ENCODE assay signal across 18 mouse cellular contexts in genomic region chr4:62485450-62486161, GRCm38 (mm10). TPM values are rescaled to one million over a fixed set of nuclear protein-coding genes. Genes with fewer than 3 reads are reported as not detected.
DNase-seq lines count a peak whose midpoint lies in the region; ATAC-seq and TF ChIP-seq lines count a peak whose summit lies in the region.
"Had no signal": no experiment of that assay in that cellular context is flagged by ENCODE, and none has a peak within 500 bp of the region (broad histone marks: within the 10 kb centered on the region; RNA-seq: fewer than 3 reads in every experiment).

No protein-coding gene starts in this region.

- H3K9ac ChIP-seq in MEL (ENCODE audit: control insufficient read depth, low read depth, low read length, poor library complexity, severe bottlenecking), result no peak overlapping the region
- H3K9ac ChIP-seq in liver, embryonic 12.5 days, result peak overlapping the region; percentile 39; the same call in 1 of the 2 replicates
- H3K9ac ChIP-seq in forebrain, embryonic 12.5 days, result no peak overlapping the region
- H3K9ac ChIP-seq: limb, embryonic 12.5 days; neural tube, embryonic 12.5 days had no signal

- peak overlapping the region; percentile 30; the same call in 1 of the 2 replicates for H3K27ac ChIP-seq in MEL (ENCODE audit: control insufficient read depth, low read depth, low read length)
- peak overlapping the region; percentile 61 for H3K27ac ChIP-seq in liver, embryonic 12.5 days
- no peak overlapping the region for H3K27ac ChIP-seq in forebrain, embryonic 12.5 days
- H3K27ac ChIP-seq: gastrocnemius, adult 2 months; heart, embryonic 10.5 days; limb, embryonic 12.5 days; neural tube, embryonic 12.5 days had no signal

- H3K4me1 ChIP-seq in MEL (ENCODE audit: control insufficient read depth in 1 of 2, insufficient read depth in 2 of 2, low read length in 2 of 2), result peaks cover 0 to 12% of the 10 kb centered on the region in 2 experiments; a peak in 2 of 4 replicates
- peaks cover 33% of the 10 kb centered on the region for H3K4me1 ChIP-seq in liver, embryonic 12.5 days
- no peaks in the 10 kb centered on the region for H3K4me1 ChIP-seq in forebrain, embryonic 12.5 days
- H3K4me1 ChIP-seq: neural tube, embryonic 12.5 days had no signal

- no peak for TF ChIP-seq CTCF in MEL (IDR thresholded peaks at IDR 0.05 in 2 of 3, conservative IDR thresholded peaks at IDR 0.05 in 1 of 3; ENCODE audit: control insufficient read depth in 1 of 3, insufficient read depth in 1 of 3, low read depth in 2 of 3, low read length in 3 of 3, poor library complexity in 1 of 3, severe bottlenecking in 1 of 3)

- WGBS in liver, embryonic 12.5 days (ENCODE audit: insufficient replicate concordance), result 65% methylated on average over 8 of the region's 8 CpGs
- WGBS in forebrain, embryonic 12.5 days, result 90% methylated on average over 8 of the region's 8 CpGs

- H3K27me3 ChIP-seq in MEL (ENCODE audit: control insufficient read depth in 1 of 2, insufficient read depth in 2 of 2, low read length in 2 of 2), result no peaks in the 10 kb centered on the region; a peak in 1 of 4 replicates
- peaks cover 21% of the 10 kb centered on the region for H3K27me3 ChIP-seq in liver, embryonic 12.5 days (replicated peaks)
- H3K27me3 ChIP-seq in forebrain, embryonic 12.5 days, result peaks cover 19% of the 10 kb centered on the region

- no peak for TF ChIP-seq RAD21 in MEL (IDR thresholded peaks at IDR 0.05; ENCODE audit: low read depth, low read length)

- peak overlapping the region; percentile 29 for H3K4me2 ChIP-seq in liver, embryonic 12.5 days
- no peak overlapping the region for H3K4me2 ChIP-seq in forebrain, embryonic 12.5 days
- H3K4me2 ChIP-seq: limb, embryonic 12.5 days; midbrain, embryonic 11.5 days; neural tube, embryonic 12.5 days had no signal

- no peak for TF ChIP-seq EP300 in MEL (IDR thresholded peaks at IDR 0.05; ENCODE audit: low read depth in 1 of 2, low read length in 2 of 2)

- no peak for TF ChIP-seq POLR2A in MEL (IDR thresholded peaks at IDR 0.05; ENCODE audit: control insufficient read depth in 1 of 2, insufficient read depth in 1 of 2, low read depth in 1 of 2, low read length in 2 of 2, poor library complexity in 1 of 2)

- H3K9me3 ChIP-seq in MEL (replicated peaks; ENCODE audit: insufficient read depth, low read length), result no peaks in the 10 kb centered on the region
- no peaks in the 10 kb centered on the region for H3K9me3 ChIP-seq in liver, embryonic 12.5 days (replicated peaks)
- H3K9me3 ChIP-seq in forebrain, embryonic 12.5 days, result no peaks in the 10 kb centered on the region
- H3K9me3 ChIP-seq: heart, embryonic 10.5 days; limb, embryonic 12.5 days; neural tube, embryonic 12.5 days had no signal

- peak; percentile 38 to 51 for DNase-seq in adrenal gland, postnatal 36 days
- DNase-seq in adrenal gland, adult 2 months, result no peak
- peak; percentile 40 for DNase-seq in MEL (ENCODE audit: low read depth, low spot score)
- DNase-seq in lung, postnatal 25 days (ENCODE audit: low spot score), result peak; percentile 65
- DNase-seq in natural killer cell, adult 2 months (ENCODE audit: low spot score in 2 of 2), result no peak
- no peak for DNase-seq in right cerebral cortex, postnatal 4 days
- DNase-seq: adrenal gland, adult 8-10 months; cerebellum, adult 11 months; gastrocnemius, adult 2 months; kidney, adult 8-10 months; layer of hippocampus, adult 9-11 months; retina, postnatal 1 day had no signal

- no peak overlapping the region for H3K4me3 ChIP-seq in MEL (ENCODE audit: control insufficient read depth in 1 of 2, insufficient read depth in 1 of 2, low read depth in 2 of 2, low read length in 2 of 2)
- H3K4me3 ChIP-seq in liver, embryonic 12.5 days, result no peak overlapping the region
- no peak overlapping the region for H3K4me3 ChIP-seq in forebrain, embryonic 12.5 days (replicated peaks)
- H3K4me3 ChIP-seq: gastrocnemius, adult 2 months; heart, embryonic 10.5 days; limb, embryonic 12.5 days; neural tube, embryonic 12.5 days had no signal

- no peaks in the 10 kb centered on the region for H3K79me2 ChIP-seq in MEL (ENCODE audit: control insufficient read depth, insufficient read depth, low read length, poor library complexity)

- peaks cover 0 to 6% of the 10 kb centered on the region in 2 experiments; a peak in 2 of 4 replicates for H3K36me3 ChIP-seq in MEL (ENCODE audit: control insufficient read depth in 1 of 2, insufficient read depth in 2 of 2, low read length in 2 of 2)
- no peaks in the 10 kb centered on the region for H3K36me3 ChIP-seq in liver, embryonic 12.5 days
- H3K36me3 ChIP-seq in forebrain, embryonic 12.5 days (replicated peaks), result no peaks in the 10 kb centered on the region
- H3K36me3 ChIP-seq: heart, embryonic 10.5 days; limb, embryonic 12.5 days; neural tube, embryonic 12.5 days had no signal

- peak; percentile 88 for ATAC-seq in liver, embryonic 12.5 days
- no peak for ATAC-seq in forebrain, embryonic 12.5 days (ENCODE audit: low FRiP score)

TF ChIP-seq in MEL, 35 proteins besides CTCF, POLR2A, EP300 and RAD21 (continues in another document):
- TF ChIP-seq POLR2AphosphoS5 (IDR thresholded peaks at IDR 0.05; ENCODE audit: borderline replicate concordance, low read depth, low read length) (no peak), MEF2A (IDR thresholded peaks at IDR 0.05; ENCODE audit: extremely low read depth, insufficient replicate concordance, low read depth, low read length, poor library complexity, severe bottlenecking) (no peak), MAX (IDR thresholded peaks at IDR 0.05; ENCODE audit: low read length) (no peak), ZNF384 (IDR thresholded peaks at IDR 0.05; ENCODE audit: low read depth, low read length) (no peak), TAL1 (IDR thresholded peaks at IDR 0.05; ENCODE audit: low read length) (no peak), HCFC1 (IDR thresholded peaks at IDR 0.05; ENCODE audit: low read depth, low read length) (no peak), SMC3 (IDR thresholded peaks at IDR 0.05; ENCODE audit: low read depth, low read length) (no peak), TCF12 (IDR thresholded peaks at IDR 0.05; ENCODE audit: low read depth, low read length) (no peak), NRF1 (IDR thresholded peaks at IDR 0.05; ENCODE audit: insufficient read depth, low read depth, low read length, poor library complexity, severe bottlenecking) (no peak), USF2 (IDR thresholded peaks at IDR 0.05; ENCODE audit: borderline replicate concordance in 1 of 2, insufficient read depth in 1 of 2, low read depth in 1 of 2, low read length in 2 of 2) (no peak), CHD1 (IDR thresholded peaks at IDR 0.05; ENCODE audit: low read depth, low read length) (no peak)

RNA-seq across cellular contexts. Expression of gene Bspry, which starts 5.8 kb away (rescaled TPM):
- total RNA-seq in adrenal gland, postnatal 36 days (2021), result 1 to 10 TPM; 3.0 to 6.1 TPM
- total RNA-seq in adrenal gland, adult 2 months (2021), result 10 to 100 TPM in 1 of 2 experiments, 1 to 10 TPM in 1; 3.0 to 13.9 TPM
- polyA plus RNA-seq in adrenal gland, adult 2 months (2012; rRNA removed), result 10.9 and 15.3 TPM in 2 replicates
- total RNA-seq in MEL (2012; rRNA removed), result 0.13 and 0.19 TPM in 2 replicates
- under 1 TPM in 1 of 2 experiments, not detected in 1; 0.50 TPM for polyA plus RNA-seq in MEL (2012; ENCODE audit: insufficient read depth in 1 of 2, insufficient read length in 2 of 2, low read depth in 1 of 2, low replicate concordance in 2 of 2, missing spikeins in 1 of 2)
- 0.24 and 0.27 TPM in 2 replicates for polyA plus RNA-seq in liver, embryonic 12.5 days (2016; fragmentation: Nextera tagmentation; extraction: Ambion mirVana)
- 0.92 and 1.3 TPM in 2 replicates for polyA plus RNA-seq in forebrain, embryonic 12.5 days (2016; fragmentation: Nextera tagmentation; extraction: Ambion mirVana)
- total RNA-seq: gastrocnemius, adult 2 months had no signal

RNA-seq across cellular contexts. Expression of gene Wdr31, which starts 14.9 kb away (rescaled TPM):
- total RNA-seq in adrenal gland, postnatal 36 days (2021), result 1 to 10 TPM; 1.3 TPM
- 1 to 10 TPM in 1 of 2 experiments, under 1 TPM in 1; 0.78 to 2.0 TPM for total RNA-seq in adrenal gland, adult 2 months (2021)
- 1.3 and 2.6 TPM in 2 replicates for polyA plus RNA-seq in adrenal gland, adult 2 months (2012; rRNA removed)
- 0.85 and 1.9 TPM in 2 replicates for total RNA-seq in MEL (2012; rRNA removed)
- polyA plus RNA-seq in MEL (2012; ENCODE audit: insufficient read depth in 1 of 2, insufficient read length in 2 of 2, low read depth in 1 of 2, low replicate concordance in 2 of 2, missing spikeins in 1 of 2), result under 1 TPM in 1 of 2 experiments, not detected in 1; 0.91 TPM
- polyA plus RNA-seq in liver, embryonic 12.5 days (2016; fragmentation: Nextera tagmentation; extraction: Ambion mirVana), result 2.4 and 2.6 TPM in 2 replicates
- 11.9 and 14.8 TPM in 2 replicates for polyA plus RNA-seq in forebrain, embryonic 12.5 days (2016; fragmentation: Nextera tagmentation; extraction: Ambion mirVana)

RNA-seq across cellular contexts. Expression of gene Hdhd3, which starts 17.7 kb away (rescaled TPM):
- total RNA-seq in adrenal gland, postnatal 36 days (2021), result 10 to 100 TPM; 12.3 to 15.6 TPM
- total RNA-seq in adrenal gland, adult 2 months (2021), result 10 to 100 TPM in 1 of 2 experiments, 1 to 10 TPM in 1; 9.2 to 26.1 TPM
- 16.8 and 20.1 TPM in 2 replicates for polyA plus RNA-seq in adrenal gland, adult 2 months (2012; rRNA removed)
- 3.5 and 4.0 TPM in 2 replicates for total RNA-seq in MEL (2012; rRNA removed)
- polyA plus RNA-seq in MEL (2012; ENCODE audit: insufficient read depth in 1 of 2, insufficient read length in 2 of 2, low read depth in 1 of 2, low replicate concordance in 2 of 2, missing spikeins in 1 of 2), result 1 to 10 TPM in 1 of 2 experiments, not detected in 1; 6.0 TPM
- 4.3 and 4.6 TPM in 2 replicates for polyA plus RNA-seq in liver, embryonic 12.5 days (2016; fragmentation: Nextera tagmentation; extraction: Ambion mirVana)
- polyA plus RNA-seq in forebrain, embryonic 12.5 days (2016; fragmentation: Nextera tagmentation; extraction: Ambion mirVana), result 7.7 and 9.5 TPM in 2 replicates

RNA-seq across cellular contexts. Expression of gene Alad, which starts 34.1 kb away (rescaled TPM):
- total RNA-seq in adrenal gland, postnatal 36 days (2021), result 10 to 100 TPM; 86.9 to 99.8 TPM
- 100 to 1,000 TPM; 102 to 118 TPM for total RNA-seq in adrenal gland, adult 2 months (2021)
- 313 and 413 TPM in 2 replicates for polyA plus RNA-seq in adrenal gland, adult 2 months (2012; rRNA removed)
- total RNA-seq in MEL (2012; rRNA removed), result 199 and 213 TPM in 2 replicates
- 100 to 1,000 TPM in 1 of 2 experiments, not detected in 1; 386 TPM for polyA plus RNA-seq in MEL (2012; ENCODE audit: insufficient read depth in 1 of 2, insufficient read length in 2 of 2, low read depth in 1 of 2, low replicate concordance in 2 of 2, missing spikeins in 1 of 2)
- polyA plus RNA-seq in liver, embryonic 12.5 days (2016; fragmentation: Nextera tagmentation; extraction: Ambion mirVana), result 626 and 633 TPM in 2 replicates
- 67.5 and 74.1 TPM in 2 replicates for polyA plus RNA-seq in forebrain, embryonic 12.5 days (2016; fragmentation: Nextera tagmentation; extraction: Ambion mirVana)

RNA-seq across cellular contexts. Expression of gene Pole3, which starts 39.3 kb away (rescaled TPM):
- total RNA-seq in adrenal gland, postnatal 36 days (2021), result 10 to 100 TPM; 48.7 to 52.0 TPM
- 10 to 100 TPM; 48.4 to 50.5 TPM for total RNA-seq in adrenal gland, adult 2 months (2021)
- 11.7 and 13.8 TPM in 2 replicates for polyA plus RNA-seq in adrenal gland, adult 2 months (2012; rRNA removed)
- total RNA-seq in MEL (2012; rRNA removed), result 51.4 and 63.6 TPM in 2 replicates
- 100 to 1,000 TPM in 1 of 2 experiments, not detected in 1; 103 TPM for polyA plus RNA-seq in MEL (2012; ENCODE audit: insufficient read depth in 1 of 2, insufficient read length in 2 of 2, low read depth in 1 of 2, low replicate concordance in 2 of 2, missing spikeins in 1 of 2)
- polyA plus RNA-seq in liver, embryonic 12.5 days (2016; fragmentation: Nextera tagmentation; extraction: Ambion mirVana), result 80.6 and 84.1 TPM in 2 replicates
- 113 and 115 TPM in 2 replicates for polyA plus RNA-seq in forebrain, embryonic 12.5 days (2016; fragmentation: Nextera tagmentation; extraction: Ambion mirVana)

Comparison
In these comparisons a context has a peak if more than half of its experiments do, and no peak if none do; other contexts are left out.
1. DNase-seq: peak in adrenal gland, postnatal 36 days (2 of 2), MEL (single experiment) and lung, postnatal 25 days (single experiment); none in adrenal gland, adult 2 months (single experiment), natural killer cell, adult 2 months (0 of 2) and right cerebral cortex, postnatal 4 days (single experiment).